Mouse (Mus musculus) MEL (cell line): Measurements from ENCODE around the gene Pla2g6.

ENCODE experiments used
- CHD1 ChIP-seq: IDR thresholded peaks from 2 replicates; pipeline ENCODE4 v1.6.1; 2012; ENCODE audit warnings: low read depth, mild to moderate bottlenecking, inconsistent platforms, low read length, improper control_type of control experiment
- CHD2 ChIP-seq: IDR thresholded peaks from 2 replicates; pipeline ENCODE4 v1.6.1; 2011; ENCODE audit warnings: low read length, improper control_type of control experiment
- CTCF ChIP-seq, 3 experiments: IDR thresholded peaks in 2 of 3; conservative IDR thresholded peaks in 1 of 3; 2 replicates each; pipeline ENCODE4 v1.5.1; 2011 to 2012; ENCODE audit warnings: low read length in 3 of 3, low read depth in 2 of 3, mild to moderate bottlenecking in 2 of 3, improper control_type of control experiment in 1 of 3, inconsistent platforms in 1 of 3, mixed read lengths in 1 of 3, moderate library complexity in 1 of 3; ENCODE audit not compliant: control insufficient read depth in 1 of 3, insufficient read depth in 1 of 3, poor library complexity in 1 of 3, severe bottlenecking in 1 of 3
- EP300 ChIP-seq, 2 experiments: IDR thresholded peaks; 2 replicates each; pipeline ENCODE4 v1.6.1; 2011; ENCODE audit warnings: improper control_type of control experiment in 2 of 2, low read length in 2 of 2, low read depth in 1 of 2, mild to moderate bottlenecking in 1 of 2
- GATA1 ChIP-seq: IDR thresholded peaks from 2 replicates; pipeline ENCODE4 v1.6.1; 2011; ENCODE audit warnings: low read depth, low read length, improper control_type of control experiment
- HCFC1 ChIP-seq: IDR thresholded peaks from 2 replicates; pipeline ENCODE4 v1.6.1; 2012; ENCODE audit warnings: low read depth, mild to moderate bottlenecking, inconsistent platforms, low read length, improper control_type of control experiment, moderate library complexity
- MAX ChIP-seq: IDR thresholded peaks from 2 replicates; pipeline ENCODE4 v1.6.1; 2011; ENCODE audit warnings: low read length, improper control_type of control experiment
- MYC ChIP-seq: IDR thresholded peaks from 2 replicates; pipeline ENCODE4 v1.6.1; 2011; ENCODE audit warnings: low read depth, mild to moderate bottlenecking, low read length, improper control_type of control experiment, moderate library complexity
- NELFE ChIP-seq: IDR thresholded peaks from 2 replicates; pipeline ENCODE4 v1.6.1; 2011; ENCODE audit warnings: low read depth, low read length, improper control_type of control experiment
- POLR2A ChIP-seq, 2 experiments: IDR thresholded peaks; 2 replicates each; pipeline ENCODE4 v1.6.1; 2011 to 2012; ENCODE audit warnings: low read length in 2 of 2, mild to moderate bottlenecking in 2 of 2, control low read depth in 1 of 2, improper control_type of control experiment in 1 of 2, low read depth in 1 of 2, moderate library complexity in 1 of 2; ENCODE audit not compliant: control insufficient read depth in 1 of 2, insufficient read depth in 1 of 2, poor library complexity in 1 of 2
- RAD21 ChIP-seq: IDR thresholded peaks from 2 replicates; pipeline ENCODE4 v1.6.1; 2011; ENCODE audit warnings: mild to moderate bottlenecking, low read depth, low read length, improper control_type of control experiment
- USF2 ChIP-seq, 2 experiments: IDR thresholded peaks; 2 replicates each; pipeline ENCODE4 v1.6.1; 2011 to 2012; ENCODE audit warnings: improper control_type of control experiment in 2 of 2, low read length in 2 of 2, borderline replicate concordance in 1 of 2, inconsistent platforms in 1 of 2, low read depth in 1 of 2, mild to moderate bottlenecking in 1 of 2; ENCODE audit not compliant: insufficient read depth in 1 of 2
- ZC3H11A ChIP-seq: IDR thresholded peaks from 2 replicates; pipeline ENCODE4 v1.6.1; 2012; ENCODE audit warnings: low read depth, mild to moderate bottlenecking, inconsistent platforms, low read length, improper control_type of control experiment
- ZMIZ1 ChIP-seq: IDR thresholded peaks from 2 replicates; pipeline ENCODE4 v1.6.1; 2012; ENCODE audit warnings: low read depth, mild to moderate bottlenecking, inconsistent platforms, low read length, improper control_type of control experiment, moderate library complexity

DNA sequence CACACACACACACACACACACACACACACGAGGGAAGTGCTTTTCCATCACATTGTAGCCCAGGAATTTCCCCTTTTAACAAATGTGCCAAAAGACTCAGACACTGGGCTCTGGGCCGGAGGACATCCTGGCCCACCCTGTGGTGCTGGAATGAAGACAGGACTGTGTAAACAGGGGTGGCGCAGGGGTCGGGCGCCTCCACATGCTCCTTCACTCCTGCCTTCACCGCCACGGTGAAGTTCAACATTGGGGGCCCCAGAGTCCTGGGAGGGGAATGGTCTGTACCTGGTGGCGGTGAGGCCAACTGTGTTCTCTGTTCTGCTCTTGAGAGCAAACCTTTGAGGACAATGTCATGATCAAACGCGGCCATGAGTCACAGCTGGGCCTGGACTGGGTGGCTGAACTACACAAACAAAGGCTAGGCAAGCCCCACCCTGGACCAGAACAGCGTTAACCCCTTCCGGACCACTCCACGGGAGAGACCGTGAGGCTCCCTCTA lies 40.2 kb upstream of the Pla2g6 start:
- TF ChIP-seq POLR2A (IDR thresholded peaks at IDR 0.05; ENCODE audit: control insufficient read depth in 1 of 2, insufficient read depth in 1 of 2, low read depth in 1 of 2, low read length in 2 of 2, poor library complexity in 1 of 2) (no peak), ZMIZ1 (no peak), CTCF (IDR thresholded peaks at IDR 0.05 in 2 of 3, conservative IDR thresholded peaks at IDR 0.05 in 1 of 3; ENCODE audit: control insufficient read depth in 1 of 3, insufficient read depth in 1 of 3, low read depth in 2 of 3, low read length in 3 of 3, poor library complexity in 1 of 3, severe bottlenecking in 1 of 3) (no peak), MYC (no peak), HCFC1 (no peak), NELFE (no peak), EP300 (IDR thresholded peaks at IDR 0.05; ENCODE audit: low read depth in 1 of 2, low read length in 2 of 2) (no peak), USF2 (IDR thresholded peaks at IDR 0.05; ENCODE audit: borderline replicate concordance in 1 of 2, insufficient read depth in 1 of 2, low read depth in 1 of 2, low read length in 2 of 2) (no peak), CHD2 (no peak), RAD21 (no peak), CHD1 (no peak), GATA1 (no peak), ZC3H11A (no peak), MAX (no peak)
